Mouse (Mus musculus) neural tube, embryonic 10.5 days (tissue): ENCODE data around the gene Farsa.
A peak's percentile ranks its signal among the peaks of the same experiment; 100 is the strongest.
"Not testable (repeated sequence)": the region's sequence is repeated elsewhere in the genome, so short reads cannot be mapped to it uniquely, and the experiment has no call there.

Experiments used
- DNase-seq: peaks from one replicate; pipeline ENCODE4 v3.0.0-alpha.2; 2017; ENCODE audit warnings: low spot score; ENCODE audit errors: extremely low spot score

The Farsa gene

DNA sequence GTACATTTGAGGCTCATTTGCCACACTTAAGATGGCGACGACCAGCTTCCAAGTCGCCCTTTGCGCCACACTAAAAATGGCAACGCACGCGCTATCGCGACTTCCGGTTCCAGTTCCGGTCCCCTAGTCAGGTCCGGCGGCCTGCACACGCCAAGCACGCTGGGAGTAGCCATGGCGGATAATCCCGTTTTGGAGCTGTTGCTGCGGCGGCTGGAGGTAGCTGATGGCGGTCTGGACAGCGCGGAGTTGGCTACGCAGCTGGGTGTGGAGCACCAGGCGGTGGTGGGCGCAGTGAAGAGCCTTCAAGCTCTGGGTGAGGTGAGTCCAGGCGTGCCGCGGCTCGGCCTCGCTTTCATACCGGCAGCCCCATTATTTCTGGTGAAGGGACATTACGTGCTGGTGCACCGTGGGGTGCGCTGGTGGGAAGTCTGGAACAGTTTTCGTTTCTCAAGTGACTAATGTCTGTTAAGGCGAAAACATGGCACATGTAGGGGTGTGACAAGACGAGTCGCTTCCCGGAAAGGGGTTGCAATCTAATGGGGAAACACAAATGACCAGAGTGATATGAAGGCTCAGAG, at the start of gene Farsa:
Gene Farsa (plus strand): TSS at position 126 of the 578 bp plus-strand sequence.
- peak; percentile 95 for DNase-seq

GRCm38 (mm10) chr8:84809109-84809940, 47.5 kb upstream of the Farsa start:
- no peak for DNase-seq

- no peak for DNase-seq
These were observed 46.9 kb upstream of the Farsa start for GRCm38 (mm10) chr8:84809941-84810280.

GRCm38 (mm10) chr8:84810896-84811295, 45.9 kb upstream of the Farsa start:
- DNase-seq: peak; percentile 97

DNA sequence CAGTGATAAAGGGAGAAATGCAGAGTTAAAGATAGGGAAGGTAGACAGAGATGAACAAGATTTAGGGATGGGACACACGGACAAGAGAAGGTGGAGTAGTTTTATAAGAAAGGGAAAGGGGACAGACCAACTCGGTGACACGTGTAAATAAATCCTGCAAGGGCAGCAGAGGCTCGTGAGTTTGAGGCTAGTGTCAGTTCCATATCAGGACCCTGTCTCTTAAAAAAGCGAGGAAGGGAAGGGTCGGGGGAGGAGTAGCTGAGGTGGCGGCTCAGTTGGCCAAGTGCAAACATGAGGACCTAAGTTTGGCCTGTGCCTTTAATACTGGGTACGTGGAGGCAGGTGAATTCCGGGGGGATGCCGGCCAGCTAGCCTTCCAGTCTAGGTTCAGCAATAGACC, 45.5 kb upstream of the Farsa start:
- no peak for DNase-seq

GRCm38 (mm10) chr8:84813059-84813458, 43.7 kb upstream of the Farsa start:
- peak; percentile 84 for DNase-seq

DNA sequence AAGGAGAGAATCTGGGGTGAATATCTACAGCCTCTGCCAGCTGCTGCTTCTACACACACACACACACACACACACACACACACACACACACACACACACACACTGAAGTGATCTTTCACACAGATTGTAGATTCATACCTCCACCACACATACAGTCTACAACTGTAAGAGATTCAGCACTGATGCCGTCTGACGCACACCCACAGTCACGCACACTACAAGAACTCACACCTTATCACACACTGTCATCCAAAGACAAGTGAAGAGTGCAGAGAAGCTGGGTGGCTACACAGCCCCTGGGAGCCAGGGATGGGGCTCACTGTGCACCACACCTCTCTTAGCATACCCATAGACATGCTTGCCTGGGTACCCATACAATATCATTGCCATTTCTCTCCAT, 43.0 kb upstream of the Farsa start:
- no peak for DNase-seq

DNA sequence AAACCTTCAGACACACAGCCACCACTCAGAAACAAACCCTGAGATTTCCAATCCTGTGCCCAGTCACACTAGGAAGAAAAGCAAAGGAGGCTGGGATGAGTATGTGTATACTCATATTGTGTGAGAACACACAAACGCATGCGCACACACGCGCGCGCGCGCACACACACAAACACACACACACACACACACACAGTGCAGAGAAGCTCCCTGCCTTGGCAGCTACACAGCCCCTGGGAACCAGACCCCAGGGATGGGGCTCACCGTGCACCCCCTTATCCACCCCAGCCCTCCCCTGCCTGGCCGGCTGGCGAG, 42.6 kb upstream of the Farsa start:
- no peak for DNase-seq

DNA sequence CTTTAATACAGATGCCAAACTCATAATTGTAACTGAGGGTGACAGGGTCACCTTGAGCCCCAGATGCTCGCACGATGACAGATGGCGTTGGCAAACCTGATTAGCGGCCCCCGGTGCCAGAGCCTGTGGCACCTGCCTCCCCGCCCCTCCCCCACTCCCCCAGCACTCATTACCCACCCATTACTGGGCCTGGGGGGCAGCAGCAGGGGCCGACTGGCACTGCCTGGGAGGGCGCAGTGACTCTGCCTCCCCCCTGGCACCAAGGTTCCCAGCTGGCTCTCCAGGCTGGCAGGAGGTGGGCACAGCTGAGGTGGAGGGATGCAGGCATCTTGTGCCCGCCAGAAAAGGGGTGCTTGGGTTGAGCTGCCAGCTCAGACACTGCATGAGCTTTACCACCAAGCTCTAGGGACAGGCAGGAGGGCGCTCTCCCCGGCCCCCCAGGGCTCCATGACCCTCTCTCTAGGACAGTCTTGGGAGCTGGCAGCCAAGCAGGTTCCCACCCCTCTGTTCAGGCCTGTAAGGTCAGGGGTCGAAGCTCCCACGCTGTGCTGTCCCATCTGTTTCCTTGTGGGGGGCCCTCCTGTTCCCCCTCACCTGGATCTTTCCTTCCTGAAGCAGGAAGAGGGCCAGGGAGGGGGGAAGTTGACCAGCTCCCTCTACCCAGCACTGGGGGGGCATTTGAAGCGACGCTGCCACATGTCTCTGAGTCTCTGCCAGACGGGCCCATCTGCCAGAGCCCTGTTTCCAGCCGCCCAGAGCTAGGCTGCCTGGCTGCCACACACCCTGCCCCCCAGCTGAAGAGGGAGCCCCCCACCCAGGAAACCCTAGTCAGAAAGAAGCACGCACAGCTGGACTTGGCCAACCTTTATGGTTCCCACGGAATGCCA, 42.0 kb upstream of the Farsa start:
- no peak for DNase-seq

GRCm38 (mm10) chr8:84815547-84815946, 41.2 kb upstream of the Farsa start:
- peak; percentile 95 for DNase-seq

DNA sequence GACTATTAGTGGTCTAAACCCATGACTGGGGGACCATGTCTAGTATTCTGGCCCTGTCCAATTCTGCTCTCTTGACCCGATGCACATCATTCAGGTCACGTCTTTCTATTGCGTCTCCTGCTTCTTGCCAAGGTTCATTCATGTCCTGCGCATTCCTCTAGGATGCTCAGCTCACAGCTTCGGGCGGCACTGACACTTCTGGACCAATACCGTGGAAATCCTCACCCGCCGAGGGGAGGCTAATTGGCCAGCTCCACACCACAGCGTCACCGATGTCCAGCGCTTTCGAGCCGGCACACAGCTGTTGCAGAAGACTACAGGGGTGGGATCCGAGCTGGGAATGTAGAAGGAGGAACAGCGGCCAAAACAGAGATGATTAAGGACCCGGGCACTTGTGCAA, 40.7 kb upstream of the Farsa start:
- no peak for DNase-seq

DNA sequence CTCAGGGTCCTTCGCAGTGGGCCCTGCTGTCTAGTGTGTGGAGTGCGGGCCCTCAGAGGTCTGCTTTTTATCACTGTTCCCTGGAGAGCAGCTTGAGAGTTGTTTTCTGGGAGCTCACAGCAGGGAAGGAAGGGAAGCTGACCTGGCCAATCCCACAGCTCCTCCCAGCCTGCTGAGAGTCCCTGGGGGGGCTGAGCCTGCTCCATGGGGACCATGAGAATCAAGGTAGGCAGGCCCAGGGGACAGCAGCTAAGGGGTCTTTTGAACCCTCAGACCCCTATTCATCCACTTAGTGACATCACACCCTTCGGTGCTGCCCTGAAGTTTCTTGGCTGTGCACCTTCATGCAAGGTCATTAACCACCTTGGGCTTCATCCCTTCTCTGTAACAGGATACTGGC, 34.1 kb upstream of the Farsa start, which contains the start of gene Dand5:
Gene Dand5 (minus strand): TSS at position 101 of the 400 bp plus-strand sequence.
- DNase-seq: no peak

- peak; percentile 73 for DNase-seq
These were observed 33.1 kb upstream of the Farsa start for GRCm38 (mm10) chr8:84823653-84824052.

DNA sequence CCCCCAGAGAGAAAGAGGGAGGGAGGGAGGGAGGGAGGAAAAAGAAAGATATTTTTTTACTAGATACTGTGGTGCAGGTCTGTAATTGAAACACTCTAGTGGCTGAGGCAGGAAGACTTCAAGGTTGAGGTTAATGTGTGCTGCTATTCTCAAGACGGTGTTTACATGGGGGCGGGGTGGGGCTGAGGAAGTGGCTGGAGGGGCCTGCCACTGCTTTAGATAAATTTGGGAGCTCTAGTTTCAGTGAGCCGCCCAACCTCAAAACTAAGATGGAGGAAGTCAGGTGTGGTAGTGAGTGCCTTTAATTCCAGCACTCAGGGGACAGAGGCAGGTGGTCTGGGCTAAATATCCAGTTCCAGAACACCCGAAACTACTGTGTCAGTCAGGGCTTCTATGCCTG, 31.2 kb upstream of the Farsa start:
- no peak for DNase-seq

GRCm38 (mm10) chr8:84826518-84826917, 30.3 kb upstream of the Farsa start:
- DNase-seq: not testable (repeated sequence)

DNA sequence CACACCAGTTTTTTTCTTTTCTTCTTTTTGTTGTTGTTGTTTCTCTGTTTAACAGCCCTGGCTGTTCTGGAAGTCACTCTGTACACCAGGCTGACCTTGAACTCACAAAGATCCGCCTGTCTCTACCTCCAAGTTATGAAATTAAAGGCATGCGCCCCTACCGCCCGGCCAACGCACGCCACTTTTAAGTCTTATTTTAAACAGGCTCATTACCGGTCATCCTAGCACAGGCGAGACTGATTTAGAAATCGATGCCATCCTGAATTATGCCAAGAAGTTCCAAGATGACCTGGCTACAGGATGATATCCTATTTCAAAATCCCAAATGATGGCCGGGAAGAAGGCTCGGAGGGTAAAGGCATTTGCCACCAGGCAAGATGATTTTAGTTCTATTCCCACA, 25.3 kb upstream of the Farsa start, which contains the start of gene Gadd45gip1:
Gene Gadd45gip1 (plus strand): TSS at position 33 of the 400 bp plus-strand sequence.
- DNase-seq: no peak

DNA sequence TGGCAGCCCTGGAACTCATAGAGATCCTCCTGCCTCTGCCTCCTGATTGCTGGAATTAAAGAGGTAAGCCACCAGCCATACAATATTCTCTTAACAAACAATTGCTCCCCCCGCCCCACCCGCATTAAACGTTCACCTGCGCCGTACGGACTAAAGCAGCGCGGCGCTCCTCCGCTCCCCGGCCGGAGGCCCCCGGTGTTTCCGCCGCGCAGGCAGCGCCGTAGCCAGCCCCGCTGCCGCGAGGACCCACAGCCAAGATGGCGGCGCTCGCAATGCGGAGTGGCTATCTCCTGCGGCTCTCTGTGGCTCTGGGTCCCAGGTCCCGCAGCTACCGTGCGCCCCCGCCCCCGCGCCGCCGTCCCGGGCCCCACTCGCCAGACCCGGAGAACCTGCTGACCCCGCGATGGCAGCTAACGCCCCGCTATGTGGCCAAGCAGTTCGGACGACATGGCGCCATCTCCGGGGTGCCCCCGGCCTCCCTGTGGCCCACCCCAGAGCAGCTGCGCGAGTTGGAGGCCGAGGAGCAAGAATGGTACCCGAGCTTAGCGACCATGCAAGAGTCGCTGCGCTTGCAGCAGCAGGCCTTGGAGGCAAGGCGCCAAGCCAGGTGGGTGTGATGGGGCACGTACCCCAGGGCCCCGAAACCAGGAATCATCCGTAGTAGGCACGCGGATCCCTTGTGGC, 24.6 kb upstream of the Farsa start:
- peak; percentile 90 for DNase-seq

- no peak for DNase-seq
These were observed 23.7 kb upstream of the Farsa start for GRCm38 (mm10) chr8:84832759-84833742.

GRCm38 (mm10) chr8:84834002-84834865, 22.6 kb upstream of the Farsa start:
- no peak for DNase-seq
